Mouse (Mus musculus): ENCODE data around the gene Ficd. TPM values are rescaled to one million over a fixed set of nuclear protein-coding genes. Genes with fewer than 3 reads are reported as not detected.
"Not testable (repeated sequence)": the region's sequence is repeated elsewhere in the genome, so short reads cannot be mapped to it uniquely, and the experiment has no call there.

Ficd gene
- polyA plus RNA-seq, 1 experiment from 2014 or later = 6.1 TPM

DNA sequence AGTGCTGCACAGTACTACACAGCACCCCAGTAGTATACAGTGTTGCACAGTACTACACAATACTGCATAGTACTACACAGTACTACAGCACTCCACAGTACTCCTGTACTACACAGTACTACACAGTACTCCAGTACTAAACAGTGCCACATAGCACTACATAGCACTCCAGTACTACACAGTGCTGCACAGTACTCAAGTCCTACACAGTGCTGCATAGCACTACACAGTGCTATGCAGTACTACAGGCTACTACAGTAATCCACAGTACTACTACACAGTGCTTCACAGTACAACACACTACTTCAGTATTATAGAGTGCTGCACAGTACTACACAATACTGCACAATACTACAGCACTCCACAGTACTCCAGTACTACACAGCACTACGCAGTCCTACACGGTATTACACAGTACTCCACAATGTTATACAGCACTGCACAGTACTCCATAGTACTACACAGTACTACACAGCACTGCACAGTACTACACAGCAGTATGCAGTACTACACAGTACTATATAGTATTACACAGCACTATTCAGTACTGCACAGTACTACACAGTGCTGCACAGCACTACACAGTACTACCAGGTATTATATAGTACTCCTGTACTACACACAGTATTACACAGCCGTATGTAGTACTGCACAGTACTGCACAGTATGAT, 44.6 kb downstream of the Ficd start:
- 97% methylated on average over 3 of the region's 3 CpGs for WGBS
- ATAC-seq (replicated peaks; ENCODE audit: low FRiP score) = no peak
- Histone ChIP-seq H3K27ac (no peak overlapping the region), H3K4me3 (replicated peaks) (no peak overlapping the region), H3K4me2 (no peak overlapping the region), H3K9me3 (replicated peaks) (no peaks in the 10 kb centered on the region), H3K4me1 (peaks cover 18% of the 10 kb centered on the region), H3K27me3 (0 out of 2 replicates have a peak, but pooled peaks cover 5% of the 10 kb centered on the region), H3K36me3 (peaks cover 33% of the 10 kb centered on the region), H3K9ac (no peak overlapping the region)

GRCm38 (mm10) chr5:113780763-113781162, 45.2 kb downstream of the Ficd start:
- WGBS = 78% methylated on average over 5 of the region's 5 CpGs
- H3K27ac ChIP-seq = no peak overlapping the region
- no peak for ATAC-seq (replicated peaks; ENCODE audit: low FRiP score)

GRCm38 (mm10) chr5:113781254-113781653, 45.7 kb downstream of the Ficd start:
- Histone ChIP-seq H3K4me2 (no peak overlapping the region), H3K4me3 (replicated peaks) (no peak overlapping the region), H3K27ac (no peak overlapping the region), H3K27me3 (0 out of 2 replicates have a peak, but pooled peaks cover 5% of the 10 kb centered on the region), H3K4me1 (peaks cover 18% of the 10 kb centered on the region), H3K9ac (no peak overlapping the region), H3K9me3 (replicated peaks) (no peaks in the 10 kb centered on the region), H3K36me3 (peaks cover 22% of the 10 kb centered on the region)
- 71% methylated on average over 7 of the region's 7 CpGs for WGBS
- no peak for ATAC-seq (replicated peaks; ENCODE audit: low FRiP score)

More at GRCm38 (mm10) chr5:113780763-113781162, 45.2 kb downstream of the Ficd start:
- H3K27me3 ChIP-seq = 0 out of 2 replicates have a peak, but pooled peaks cover 5% of the 10 kb centered on the region
- peaks cover 18% of the 10 kb centered on the region for H3K4me1 ChIP-seq
- H3K36me3 ChIP-seq = peaks cover 27% of the 10 kb centered on the region
- no peaks in the 10 kb centered on the region for H3K9me3 ChIP-seq (replicated peaks)
- H3K4me2 ChIP-seq = no peak overlapping the region
- H3K9ac ChIP-seq = no peak overlapping the region
- no peak overlapping the region for H3K4me3 ChIP-seq (replicated peaks)

DNA sequence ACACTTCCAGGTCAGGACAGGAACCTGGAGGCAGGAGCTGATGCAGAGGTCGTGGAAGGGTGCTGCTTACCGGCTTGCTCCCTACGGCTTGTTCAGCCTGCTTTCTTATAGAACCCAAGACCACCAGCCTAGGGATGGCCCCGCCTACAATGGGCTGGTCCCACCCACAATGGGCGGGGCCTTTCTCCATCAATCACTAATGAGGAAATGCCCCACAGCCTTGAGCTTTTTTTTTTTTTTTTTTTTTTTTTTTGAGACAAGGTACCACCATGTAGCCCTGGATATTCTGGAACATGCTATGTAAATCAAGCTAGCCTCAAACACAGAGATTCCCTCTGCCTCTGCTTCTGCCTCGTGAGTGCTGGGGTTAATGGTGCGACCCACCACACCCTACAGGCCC, 46.3 kb downstream of the Ficd start:
- H3K4me1 ChIP-seq = peaks cover 18% of the 10 kb centered on the region
- 0 out of 2 replicates have a peak, but pooled peaks cover 5% of the 10 kb centered on the region for H3K27me3 ChIP-seq
- H3K36me3 ChIP-seq = peaks cover 16% of the 10 kb centered on the region
- ATAC-seq (replicated peaks; ENCODE audit: low FRiP score) = no peak
- 71% methylated on average over 7 of the region's 7 CpGs for whole genome bisulfite sequencing
- no peak overlapping the region for H3K9ac ChIP-seq
- H3K27ac ChIP-seq = no peak overlapping the region
- H3K4me2 ChIP-seq = no peak overlapping the region
- no peaks in the 10 kb centered on the region for H3K9me3 ChIP-seq (replicated peaks)
- no peak overlapping the region for H3K4me3 ChIP-seq (replicated peaks)

DNA sequence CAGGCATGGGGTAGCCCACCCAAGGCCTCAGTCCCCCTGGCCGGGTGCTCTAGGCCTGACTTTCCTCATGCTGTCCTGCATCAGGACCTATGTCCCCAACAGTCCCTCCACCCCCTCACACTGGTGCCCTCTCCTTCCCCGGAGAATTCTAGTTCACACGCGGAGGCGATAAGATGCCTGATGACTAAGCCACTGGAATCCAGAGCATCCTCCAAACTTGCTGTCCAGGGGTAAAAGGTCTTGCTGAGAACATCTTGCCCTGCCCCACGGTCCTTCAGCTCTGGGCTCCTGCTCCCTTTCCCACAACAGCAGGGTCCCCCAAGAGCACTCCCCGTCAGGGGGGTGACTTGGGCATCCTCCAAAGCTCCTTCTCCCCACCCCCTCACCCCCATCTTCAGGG, 47.0 kb downstream of the Ficd start:
- WGBS = 79% methylated on average over 7 of the region's 7 CpGs
- Histone ChIP-seq H3K4me1 (peaks cover 18% of the 10 kb centered on the region), H3K27ac (peak overlapping the region; percentile 89; the same call in 1 of the 2 replicates), H3K4me2 (no peak overlapping the region), H3K9me3 (replicated peaks) (no peaks in the 10 kb centered on the region), H3K36me3 (peaks cover 9% of the 10 kb centered on the region; the same call in 1 of the 2 replicates), H3K9ac (no peak overlapping the region), H3K27me3 (0 out of 2 replicates have a peak, but pooled peaks cover 5% of the 10 kb centered on the region), H3K4me3 (replicated peaks) (no peak overlapping the region)
- ATAC-seq (replicated peaks; ENCODE audit: low FRiP score) = no peak

DNA sequence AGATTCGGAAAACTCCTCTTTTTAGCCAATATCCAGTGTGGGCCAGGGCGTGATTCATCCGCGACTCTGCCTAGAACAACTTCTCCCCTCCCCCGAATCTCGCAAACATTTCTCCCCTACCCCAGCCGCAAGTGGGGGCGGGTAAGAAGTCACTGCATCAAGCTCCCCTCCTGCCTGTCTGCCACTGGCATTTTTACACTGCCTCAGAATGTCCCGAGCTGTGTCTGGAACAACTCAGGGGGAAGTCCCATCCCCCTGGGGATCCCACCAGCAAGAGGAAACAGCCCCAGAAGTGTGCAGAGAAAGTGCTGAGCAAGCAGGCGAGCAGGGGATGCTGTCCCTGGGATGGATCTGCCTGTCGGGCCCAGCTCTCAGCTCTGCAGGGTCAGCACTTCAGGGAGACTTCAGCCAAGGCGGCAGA, 48.0 kb downstream of the Ficd start:
- Histone ChIP-seq H3K27ac (peak overlapping the region; percentile 89), H3K27me3 (0 out of 2 replicates have a peak, but pooled peaks cover 5% of the 10 kb centered on the region), H3K4me3 (replicated peaks) (no peak overlapping the region), H3K4me2 (peak overlapping the region; percentile 38), H3K9ac (no peak overlapping the region), H3K9me3 (replicated peaks) (no peaks in the 10 kb centered on the region), H3K36me3 (0 out of 2 replicates have a peak, but pooled peaks cover under 1% of the 10 kb centered on the region), H3K4me1 (peaks cover 22% of the 10 kb centered on the region)
- ATAC-seq (replicated peaks; ENCODE audit: low FRiP score) = peak; percentile 43; the same call in 1 of the 2 replicates
- WGBS = 4% methylated on average over 12 of the region's 12 CpGs

GRCm38 (mm10) chr5:113784104-113784503, 48.5 kb downstream of the Ficd start:
- not testable (repeated sequence) for H3K9ac ChIP-seq; H3K27me3 ChIP-seq; ATAC-seq (replicated peaks; ENCODE audit: low FRiP score); H3K36me3 ChIP-seq; H3K9me3 ChIP-seq (replicated peaks); H3K4me3 ChIP-seq (replicated peaks)
- peaks cover 27% of the 10 kb centered on the region for H3K4me1 ChIP-seq
- 42% methylated on average over 3 of the region's 3 CpGs for WGBS
- peak overlapping the region; percentile 89 for H3K27ac ChIP-seq
- H3K4me2 ChIP-seq = 0 out of 2 replicates have a peak overlapping the region, but pooled peaks have one; percentile 38

DNA sequence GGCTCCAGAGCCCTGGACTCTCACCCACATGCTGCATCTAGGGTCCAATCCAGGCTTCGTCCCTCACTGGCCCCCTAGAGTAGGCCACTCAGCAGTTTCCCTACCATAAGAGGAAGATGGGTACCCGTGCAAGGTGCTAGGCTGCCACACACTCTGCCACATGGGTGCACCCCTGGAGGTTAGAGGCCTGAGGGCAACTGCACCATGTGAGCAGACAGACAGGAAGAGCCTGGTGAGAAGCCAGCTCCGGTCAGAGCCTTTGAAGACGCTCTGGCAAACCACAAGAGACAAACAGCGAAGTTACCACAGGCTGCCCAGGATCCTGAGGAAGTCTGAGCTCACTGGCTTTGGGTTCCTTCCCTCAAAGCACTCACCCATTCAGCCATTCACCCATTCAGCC, 51.4 kb downstream of the Ficd start:
- H3K4me1 ChIP-seq = peaks cover 56% of the 10 kb centered on the region
- no peaks in the 10 kb centered on the region for H3K9me3 ChIP-seq (replicated peaks)
- H3K9ac ChIP-seq = no peak overlapping the region
- H3K4me2 ChIP-seq = no peak overlapping the region
- no peaks in the 10 kb centered on the region for H3K36me3 ChIP-seq
- no peak overlapping the region for H3K27ac ChIP-seq
- no peak for ATAC-seq (replicated peaks; ENCODE audit: low FRiP score)
- H3K27me3 ChIP-seq = 0 out of 2 replicates have a peak, but pooled peaks cover 5% of the 10 kb centered on the region
- 65% methylated on average over 5 of the region's 5 CpGs for WGBS
- H3K4me3 ChIP-seq (replicated peaks) = no peak overlapping the region

DNA sequence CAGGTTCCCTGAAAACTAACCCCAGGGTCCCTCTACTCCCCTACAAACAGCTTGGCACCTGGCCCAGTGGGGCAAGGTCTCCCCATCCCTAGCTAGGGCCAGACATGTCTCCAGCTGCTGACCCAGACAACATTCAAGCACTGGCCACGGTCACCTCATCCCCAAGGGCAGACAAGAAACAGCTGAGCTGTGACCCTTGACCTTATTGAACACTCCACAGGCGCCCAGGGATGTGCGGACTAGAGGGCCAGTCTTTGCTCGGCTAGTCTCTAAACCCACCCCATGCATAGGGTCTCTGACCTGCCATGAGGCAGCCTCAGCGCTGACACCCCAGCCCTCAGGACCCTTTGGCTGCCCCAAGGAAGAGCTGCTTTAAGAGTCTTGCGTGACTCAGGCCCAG, 53.0 kb downstream of the Ficd start:
- H3K9ac ChIP-seq = no peak overlapping the region
- ATAC-seq (replicated peaks; ENCODE audit: low FRiP score) = peak; percentile 13; the same call in 1 of the 2 replicates
- WGBS = 24% methylated on average over 6 of the region's 6 CpGs
- no peaks in the 10 kb centered on the region for H3K36me3 ChIP-seq
- peaks cover 49% of the 10 kb centered on the region for H3K4me1 ChIP-seq
- H3K4me3 ChIP-seq (replicated peaks) = no peak overlapping the region
- peak overlapping the region; percentile 88 for H3K27ac ChIP-seq
- no peak overlapping the region for H3K4me2 ChIP-seq
- H3K9me3 ChIP-seq (replicated peaks) = no peaks in the 10 kb centered on the region
- no peaks in the 10 kb centered on the region for H3K27me3 ChIP-seq

- Histone ChIP-seq H3K9me3 (replicated peaks) (no peaks in the 10 kb centered on the region), H3K9ac (no peak overlapping the region), H3K4me2 (0 out of 2 replicates have a peak overlapping the region, but pooled peaks have one; percentile 6), H3K4me3 (replicated peaks) (no peak overlapping the region), H3K4me1 (peaks cover 44% of the 10 kb centered on the region), H3K36me3 (no peaks in the 10 kb centered on the region), H3K27me3 (no peaks in the 10 kb centered on the region), H3K27ac (peak overlapping the region; percentile 88)
- peak; percentile 79 for ATAC-seq (replicated peaks; ENCODE audit: low FRiP score)
- 20% methylated on average over 7 of the region's 7 CpGs for WGBS
Observed at GRCm38 (mm10) chr5:113789075-113789788, 53.6 kb downstream of the Ficd start.
